Mouse (Mus musculus) CH12.LX (cell line): ENCODE results near the gene Clpp.

ENCODE experiments used
- CTCF ChIP-seq, 2 experiments: IDR thresholded peaks in 1 of 2; conservative IDR thresholded peaks in 1 of 2; 2 replicates each; pipeline ENCODE4 v1.5.1; 2011 to 2012; ENCODE audit warnings: low read depth in 2 of 2, low read length in 2 of 2, improper control_type of control experiment in 1 of 2, inconsistent platforms in 1 of 2, mild to moderate bottlenecking in 1 of 2, moderate library complexity in 1 of 2
- ZC3H11A ChIP-seq: IDR thresholded peaks from 2 replicates; pipeline ENCODE4 v1.6.1; 2012; ENCODE audit warnings: low read depth, mild to moderate bottlenecking, inconsistent platforms, low read length, improper control_type of control experiment

DNA sequence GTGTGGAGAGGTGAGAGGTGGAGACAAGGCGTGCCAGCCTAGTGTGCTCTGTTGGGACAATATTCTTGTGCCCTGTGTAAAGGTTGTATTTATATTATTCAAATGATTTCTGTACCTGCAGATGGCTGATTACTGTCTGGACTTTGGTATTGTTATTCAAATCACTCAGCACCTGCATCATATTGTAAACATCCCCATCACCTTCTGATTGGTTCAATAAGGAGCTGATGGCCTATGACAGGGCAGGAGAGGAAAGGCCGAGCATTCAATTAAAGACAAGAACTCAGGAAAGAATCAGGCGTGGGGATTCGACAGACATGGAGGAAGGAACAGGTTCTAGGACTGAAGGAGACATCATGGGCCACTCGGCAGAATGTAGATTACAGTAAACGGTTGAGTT, 26.5 kb upstream of the Clpp start:
- TF ChIP-seq CTCF (conservative IDR thresholded peaks at IDR 0.05 in 1 of 2, IDR thresholded peaks at IDR 0.05 in 1 of 2; ENCODE audit: low read depth in 2 of 2, low read length in 2 of 2), result no peak
- TF ChIP-seq ZC3H11A, result no peak
